Mouse (Mus musculus): ENCODE data around the gene Ap1g2.

- TF ChIP-seq CTCF (IDR thresholded peaks at IDR 0.05; ENCODE audit: low read depth, low read length) (no peak), POLR2A (IDR thresholded peaks at IDR 0.05; ENCODE audit: borderline replicate concordance, low read depth, low read length) (no peak)
Observed at GRCm38 (mm10) chr14:55052496-55052895, 53.9 kb downstream of the Ap1g2 start.
